Mouse (Mus musculus) limb, embryonic 13.5 days (tissue): ENCODE measurements around the gene Hoxa2. TPM values are rescaled to one million over a fixed set of nuclear protein-coding genes. Genes with fewer than 3 reads are reported as not detected.

Experiments used
- ATAC-seq: fragments of 200-750 bp; cut with Nextera tagmentation; 2 replicates; pipeline ENCODE4 v1.8.0; 2017; ENCODE audit warnings: low read depth, moderate number of reproducible peaks, moderate TSS enrichment; ENCODE audit not compliant: low FRiP score
- H3K27ac ChIP-seq: fragments of 300-500 bp; sonication (generic); 2 replicates; pipeline ENCODE4 v1.5.1; 2015; ENCODE audit warnings: inconsistent platforms, mild to moderate bottlenecking, moderate library complexity
- H3K27me3 ChIP-seq: fragments of 300-500 bp; sonication (generic); 2 replicates; pipeline ENCODE4 v1.6.1; 2015; ENCODE audit warnings: mild to moderate bottlenecking, inconsistent platforms
- H3K36me3 ChIP-seq: fragments of 300-500 bp; sonication (generic); 2 replicates; pipeline ENCODE4 v1.6.1; 2015; ENCODE audit warnings: inconsistent platforms, mild to moderate bottlenecking, moderate library complexity
- H3K4me1 ChIP-seq: fragments of 300-500 bp; sonication (generic); 2 replicates; pipeline ENCODE4 v1.6.1; 2015; ENCODE audit warnings: inconsistent platforms
- H3K4me2 ChIP-seq: fragments of 300-500 bp; sonication (generic); replicated peaks from 2 replicates; pipeline ENCODE4 v1.6.1; 2015; ENCODE audit warnings: inconsistent platforms, mild to moderate bottlenecking, moderate library complexity
- H3K4me3 ChIP-seq: fragments of 300-500 bp; sonication (generic); 2 replicates; pipeline ENCODE4 v1.5.1; 2015; ENCODE audit warnings: moderate library complexity, mild to moderate bottlenecking, inconsistent platforms
- H3K9ac ChIP-seq: fragments of 300-500 bp; sonication (generic); 2 replicates; pipeline ENCODE4 v1.6.1; 2015; ENCODE audit warnings: mild to moderate bottlenecking, inconsistent platforms
- H3K9me3 ChIP-seq: fragments of 300-500 bp; sonication (generic); 2 replicates; pipeline ENCODE4 v1.6.1; 2016; ENCODE audit warnings: inconsistent platforms
- WGBS: fragments of 180-500 bp; shearing (Covaris S2); methylation state at CpG from one replicate; pipeline ENCODE4 v1.1.7; 2015; 5-methylcytosine and 5-hydroxymethylcytosine counted together
- polyA plus RNA-seq: library from polyadenylated mRNA; unstranded; fragments of >200 nt; fragmentation: Nextera tagmentation; extraction: Ambion mirVana; gene quantifications from 2 replicates; pipeline ENCODE4 v1.2.1, GENCODE M21; 2015

Hoxa2 gene
- polyA plus RNA-seq, 1 experiment from 2014 or later, result 1.5 TPM

DNA sequence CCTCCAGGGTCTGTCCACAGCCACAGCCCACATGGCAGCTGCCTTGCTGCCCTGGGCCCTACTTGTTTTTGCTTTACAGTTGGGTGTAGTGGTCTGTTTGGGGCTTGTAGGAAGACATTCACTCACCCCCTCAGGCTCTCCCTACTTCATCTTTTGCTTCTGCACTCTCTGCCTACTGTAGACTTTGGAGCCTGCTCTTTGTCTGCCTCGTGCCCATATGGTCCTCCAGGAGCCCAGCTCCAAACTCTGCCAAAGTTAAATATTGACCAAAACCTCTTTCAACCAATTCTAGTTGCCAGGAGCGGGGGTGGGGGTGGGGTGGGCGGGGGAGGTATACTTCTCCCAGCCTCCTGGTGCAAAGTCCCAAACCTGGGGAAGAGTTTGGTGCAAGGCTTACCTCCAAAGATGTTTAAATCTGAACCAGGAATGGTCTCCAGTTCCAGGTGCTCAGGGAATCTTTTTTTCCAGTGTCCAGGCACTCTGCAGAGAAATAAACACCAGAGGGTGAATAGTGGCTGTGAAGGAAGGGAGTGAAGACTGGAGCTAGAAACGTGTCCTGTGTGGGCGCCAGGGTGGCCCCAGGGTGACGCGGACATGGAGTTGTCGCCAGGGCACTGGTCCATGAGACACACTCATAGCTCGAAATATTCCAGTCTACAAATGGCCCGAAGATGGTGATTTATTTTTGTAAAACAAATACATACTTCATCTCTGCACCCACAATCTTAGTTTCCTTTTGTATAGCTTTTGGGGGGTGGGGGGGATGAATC, 18.9 kb upstream of the Hoxa2 start:
- Histone ChIP-seq H3K36me3 (no peaks in the 10 kb centered on the region; the same call in 1 of the 2 replicates), H3K9ac (no peak overlapping the region), H3K4me1 (peaks cover 50% of the 10 kb centered on the region), H3K27ac (no peak overlapping the region), H3K9me3 (no peaks in the 10 kb centered on the region), H3K4me2 (no peak overlapping the region), H3K27me3 (peaks cover 83% of the 10 kb centered on the region), H3K4me3 (no peak overlapping the region)
- no peak for ATAC-seq
- WGBS, result 32% methylated on average over 10 of the region's 10 CpGs

GRCm38 (mm10) chr6:52182793-52183192, 18.2 kb upstream of the Hoxa2 start:
- peaks cover 54% of the 10 kb centered on the region for H3K4me1 ChIP-seq
- no peak overlapping the region for H3K4me2 ChIP-seq
- no peak overlapping the region for H3K9ac ChIP-seq
- no peak overlapping the region for H3K4me3 ChIP-seq
- peaks cover 86% of the 10 kb centered on the region for H3K27me3 ChIP-seq
- no peak for ATAC-seq
- WGBS, result 23% methylated on average over 1 of the region's 1 CpGs
- no peaks in the 10 kb centered on the region; the same call in 1 of the 2 replicates for H3K36me3 ChIP-seq
- no peak overlapping the region for H3K27ac ChIP-seq
- H3K9me3 ChIP-seq, result no peaks in the 10 kb centered on the region

- H3K4me3 ChIP-seq, result no peak overlapping the region
- H3K9me3 ChIP-seq, result no peaks in the 10 kb centered on the region
- no peak overlapping the region for H3K4me2 ChIP-seq
- no peaks in the 10 kb centered on the region; the same call in 1 of the 2 replicates for H3K36me3 ChIP-seq
- no peak overlapping the region for H3K27ac ChIP-seq
- peaks cover 61% of the 10 kb centered on the region for H3K4me1 ChIP-seq
- 54% methylated on average over 2 of the region's 2 CpGs for WGBS
- H3K27me3 ChIP-seq, result peaks cover 87% of the 10 kb centered on the region
- ATAC-seq, result no peak
- no peak overlapping the region for H3K9ac ChIP-seq
These were observed 17.4 kb upstream of the Hoxa2 start for GRCm38 (mm10) chr6:52182030-52182429.

DNA sequence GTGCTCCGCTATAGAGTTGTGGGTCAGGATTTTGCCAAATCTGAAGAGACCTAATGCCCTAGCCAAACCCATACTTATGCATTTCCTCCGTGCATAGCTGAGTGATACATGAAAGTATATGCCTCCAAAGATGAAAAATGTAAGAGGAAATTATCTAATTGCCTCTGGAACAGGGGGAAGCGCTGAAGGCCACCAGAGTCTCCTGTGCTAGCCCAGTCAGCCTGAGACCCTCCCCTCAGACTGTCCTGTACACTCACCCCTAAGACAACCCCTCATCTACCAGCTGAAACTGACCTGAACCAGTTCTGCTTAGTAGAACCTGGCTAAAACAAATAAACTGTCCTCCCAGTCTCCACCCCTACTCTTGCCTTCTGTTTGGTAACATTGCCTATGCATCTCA, 16.1 kb upstream of the Hoxa2 start:
- Histone ChIP-seq H3K27me3 (peaks cover 83% of the 10 kb centered on the region), H3K9me3 (no peaks in the 10 kb centered on the region), H3K4me3 (no peak overlapping the region), H3K9ac (no peak overlapping the region), H3K4me2 (no peak overlapping the region), H3K36me3 (no peaks in the 10 kb centered on the region; the same call in 1 of the 2 replicates), H3K27ac (no peak overlapping the region), H3K4me1 (peaks cover 72% of the 10 kb centered on the region)
- 56% methylated on average over 3 of the region's 3 CpGs for WGBS
- ATAC-seq, result no peak

- Histone ChIP-seq H3K4me2 (no peak overlapping the region), H3K27ac (no peak overlapping the region), H3K4me3 (no peak overlapping the region), H3K9me3 (no peaks in the 10 kb centered on the region), H3K9ac (no peak overlapping the region), H3K27me3 (peaks cover 79% of the 10 kb centered on the region), H3K36me3 (no peaks in the 10 kb centered on the region; the same call in 1 of the 2 replicates), H3K4me1 (peaks cover 72% of the 10 kb centered on the region)
- WGBS, result 33% methylated on average over 11 of the region's 11 CpGs
- no peak for ATAC-seq
These were observed 15.6 kb upstream of the Hoxa2 start for GRCm38 (mm10) chr6:52180213-52180710.

DNA sequence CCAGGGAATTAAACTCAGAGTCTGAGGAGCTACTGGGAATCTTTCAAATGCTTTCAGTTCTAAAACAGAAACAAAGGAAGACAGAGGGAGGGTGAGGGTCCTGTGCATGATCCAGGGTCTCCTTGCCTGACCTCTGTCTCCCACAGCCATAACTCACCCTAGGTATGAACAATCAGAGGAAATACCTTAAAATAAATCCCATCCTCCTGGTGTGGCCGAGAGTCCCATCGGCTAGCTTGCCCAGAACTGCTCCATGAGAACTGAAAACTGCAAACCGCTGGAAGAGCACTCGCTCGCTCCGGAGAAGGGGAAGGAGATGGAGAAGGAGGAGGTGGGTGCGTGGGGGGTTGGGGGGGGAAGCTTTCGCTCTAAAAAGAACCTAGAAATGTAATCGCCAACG, 15.1 kb upstream of the Hoxa2 start:
- Histone ChIP-seq H3K4me2 (peak overlapping the region; percentile 37), H3K9me3 (no peaks in the 10 kb centered on the region), H3K27ac (no peak overlapping the region), H3K9ac (no peak overlapping the region), H3K4me3 (0 out of 2 replicates have a peak overlapping the region, but pooled peaks have one; percentile 4), H3K36me3 (no peaks in the 10 kb centered on the region; the same call in 1 of the 2 replicates), H3K27me3 (peaks cover 80% of the 10 kb centered on the region), H3K4me1 (peaks cover 72% of the 10 kb centered on the region)
- WGBS, result 26% methylated on average over 10 of the region's 10 CpGs
- ATAC-seq, result no peak

- Histone ChIP-seq H3K27me3 (peaks cover 74% of the 10 kb centered on the region), H3K36me3 (no peaks in the 10 kb centered on the region; the same call in 1 of the 2 replicates), H3K27ac (no peak overlapping the region), H3K4me1 (peaks cover 67% of the 10 kb centered on the region), H3K4me3 (0 out of 2 replicates have a peak overlapping the region, but pooled peaks have one; percentile 4), H3K9ac (no peak overlapping the region), H3K9me3 (no peaks in the 10 kb centered on the region), H3K4me2 (peak overlapping the region; percentile 37)
- no peak for ATAC-seq
- 30% methylated on average over 4 of the region's 4 CpGs for WGBS
These were observed 14.5 kb upstream of the Hoxa2 start for GRCm38 (mm10) chr6:52178918-52179665.

- no peaks in the 10 kb centered on the region; the same call in 1 of the 2 replicates for H3K36me3 ChIP-seq
- WGBS, result 16% methylated on average over 9 of the region's 9 CpGs
- peaks cover 65% of the 10 kb centered on the region for H3K27me3 ChIP-seq
- peaks cover 66% of the 10 kb centered on the region for H3K4me1 ChIP-seq
- H3K27ac ChIP-seq, result no peak overlapping the region
- ATAC-seq, result no peak
- no peaks in the 10 kb centered on the region for H3K9me3 ChIP-seq
- peak overlapping the region; percentile 70 for H3K4me2 ChIP-seq
- H3K4me3 ChIP-seq, result peak overlapping the region; percentile 47
- H3K9ac ChIP-seq, result no peak overlapping the region
These were observed 13.2 kb upstream of the Hoxa2 start for GRCm38 (mm10) chr6:52177806-52178205.

DNA sequence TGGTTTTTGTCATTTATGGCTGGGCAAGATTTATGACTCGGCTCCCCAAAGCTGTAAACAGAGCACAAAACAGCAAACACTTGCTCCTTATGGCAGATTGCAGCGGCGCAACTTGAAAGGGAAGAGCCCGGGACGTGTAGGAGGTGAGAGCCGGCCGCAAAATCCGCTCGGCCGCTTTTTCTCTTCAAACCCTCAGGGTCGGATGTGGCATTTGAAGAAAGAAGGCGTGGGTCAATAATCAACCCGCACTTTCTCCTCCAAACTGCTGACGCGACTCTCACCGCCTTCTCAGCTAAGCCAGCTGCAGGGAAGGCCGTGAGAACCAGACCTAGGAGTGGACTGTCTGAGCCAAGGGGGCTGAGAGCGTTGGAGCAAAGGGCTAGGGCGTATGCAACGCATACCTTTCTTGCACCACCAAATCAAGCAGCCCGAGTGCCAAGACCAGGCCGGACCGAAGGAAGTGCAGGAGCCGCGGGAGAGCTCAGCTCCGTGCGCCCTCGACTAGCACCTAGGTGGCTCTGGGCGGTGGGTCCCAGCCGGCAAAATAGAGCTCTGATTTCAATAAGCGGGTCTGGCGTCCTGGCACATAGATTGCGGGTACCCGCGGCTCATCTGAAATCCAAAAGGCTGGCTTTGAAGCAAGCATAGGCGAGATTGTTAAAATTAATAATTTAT, 12.6 kb upstream of the Hoxa2 start, which contains the start of gene 5730596B20Rik:
Gene 5730596B20Rik, plus strand, starts transcription at position 438 of the 675 bp plus-strand sequence.
- no peak within 1 kb of the TSS; the same call in 1 of the 2 replicates for H3K27ac ChIP-seq

GRCm38 (mm10) chr6:52176391-52176790, 11.8 kb upstream of the Hoxa2 start:
- H3K4me3 ChIP-seq, result peak overlapping the region; percentile 47
- H3K9me3 ChIP-seq, result no peaks in the 10 kb centered on the region
- H3K9ac ChIP-seq, result peak overlapping the region; percentile 63; the same call in 1 of the 2 replicates
- peak overlapping the region; percentile 70 for H3K4me2 ChIP-seq
- 7% methylated on average over 6 of the region's 6 CpGs for WGBS
- H3K27ac ChIP-seq, result no peak overlapping the region
- peaks cover 80% of the 10 kb centered on the region for H3K4me1 ChIP-seq
- ATAC-seq, result no peak
- H3K36me3 ChIP-seq, result peaks cover 3% of the 10 kb centered on the region; the same call in 1 of the 2 replicates
- H3K27me3 ChIP-seq, result peaks cover 66% of the 10 kb centered on the region

More for the DNA sequence above, 12.6 kb upstream of the Hoxa2 start, which contains the start of gene 5730596B20Rik:
- Histone ChIP-seq H3K9ac (peak within 1 kb of the TSS; percentile 63; the same call in 1 of the 2 replicates), H3K4me3 (peak within 1 kb of the TSS; percentile 47), H3K9me3 (no peaks in the 10 kb centered on the region), H3K4me2 (peak within 1 kb of the TSS; percentile 70), H3K27me3 (peaks cover 66% of the 10 kb centered on the region), H3K36me3 (no peaks in the 10 kb centered on the region; the same call in 1 of the 2 replicates), H3K4me1 (peaks cover 72% of the 10 kb centered on the region)
- WGBS, result 10% methylated on average over 36 of the region's 36 CpGs
- ATAC-seq, result no peak

GRCm38 (mm10) chr6:52175864-52176263, 11.2 kb upstream of the Hoxa2 start:
- Histone ChIP-seq H3K27ac (no peak overlapping the region; the same call in 1 of the 2 replicates), H3K9me3 (no peaks in the 10 kb centered on the region), H3K36me3 (peaks cover 7% of the 10 kb centered on the region; the same call in 1 of the 2 replicates), H3K9ac (peak overlapping the region; percentile 63), H3K4me1 (peaks cover 85% of the 10 kb centered on the region), H3K27me3 (peaks cover 66% of the 10 kb centered on the region), H3K4me2 (peak overlapping the region; percentile 70), H3K4me3 (peak overlapping the region; percentile 47)
- no peak for ATAC-seq
- 0% methylated on average over 17 of the region's 35 CpGs for WGBS
